Mouse (Mus musculus): Measurements from ENCODE around the gene Cttnbp2nl. TPM values are rescaled to one million over a fixed set of nuclear protein-coding genes. Genes with fewer than 3 reads are reported as not detected.

Gene Cttnbp2nl
- polyA plus RNA-seq, 1 experiment from 2014 or later, result 6.7 TPM

DNA sequence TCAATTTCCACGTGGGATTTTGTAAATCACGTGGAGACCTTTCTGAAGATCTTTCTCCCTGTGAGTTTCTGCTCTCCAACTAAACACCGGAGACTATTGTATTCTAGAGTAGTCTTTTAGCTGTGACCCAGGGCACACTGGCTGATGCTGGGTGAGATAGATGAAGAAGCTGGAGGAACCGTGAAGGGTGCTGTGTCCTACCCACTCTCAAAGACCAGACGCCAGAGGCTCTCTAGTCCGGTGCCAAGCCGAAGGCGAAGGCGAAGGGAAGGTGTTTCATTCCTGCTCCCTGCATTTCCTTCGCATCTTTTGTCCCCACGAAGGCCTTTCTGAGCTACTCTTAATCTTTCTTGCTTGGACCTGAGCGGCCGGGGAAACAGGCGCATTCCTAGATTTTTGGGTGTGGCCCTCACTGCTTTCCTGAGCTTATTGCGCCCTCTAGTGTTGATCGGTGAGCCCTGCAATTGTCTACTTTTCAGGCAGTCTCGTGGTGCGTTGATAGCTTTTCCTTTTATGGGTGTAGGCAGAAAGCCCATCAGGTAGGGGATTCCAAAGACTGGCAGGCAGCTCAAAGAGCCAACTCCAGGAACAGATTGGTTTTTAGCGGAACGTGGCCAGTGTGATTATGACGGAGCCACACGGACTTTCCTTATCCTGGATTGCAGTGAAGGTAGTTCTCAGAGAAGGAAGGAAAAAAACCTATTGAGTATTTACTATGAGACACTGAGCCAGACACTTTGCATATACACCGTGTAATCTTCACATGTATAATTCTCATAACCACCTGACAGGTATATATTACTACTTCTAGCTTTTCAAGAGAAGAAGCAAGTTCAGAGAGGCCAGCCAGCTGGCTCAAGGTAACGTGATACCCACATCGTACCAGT is 5.9 kb upstream of the Cttnbp2nl start:
- DNase-seq (ENCODE audit: low spot score), result peak; percentile 75

DNA sequence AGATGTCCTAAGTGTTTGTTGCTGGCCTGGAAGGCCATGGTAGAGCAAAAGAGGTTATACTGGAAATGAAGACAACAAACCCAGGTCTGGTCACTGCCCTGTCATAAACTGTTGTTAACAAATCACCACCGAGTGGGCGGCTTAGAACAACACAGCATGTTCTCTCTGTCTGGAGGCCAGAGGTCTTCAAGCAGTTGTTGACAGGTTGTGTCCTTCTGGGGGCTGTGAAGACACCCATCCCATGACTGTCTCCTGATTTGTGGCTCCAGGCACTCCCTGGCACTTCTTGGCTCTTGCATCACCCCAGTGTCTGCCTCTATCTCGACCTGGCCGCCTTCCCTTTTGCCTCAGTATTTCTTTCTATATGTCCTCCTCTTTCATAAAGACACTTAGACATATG is 2.7 kb upstream of the Cttnbp2nl start:
- DNase-seq (ENCODE audit: low spot score), result no peak

DNA sequence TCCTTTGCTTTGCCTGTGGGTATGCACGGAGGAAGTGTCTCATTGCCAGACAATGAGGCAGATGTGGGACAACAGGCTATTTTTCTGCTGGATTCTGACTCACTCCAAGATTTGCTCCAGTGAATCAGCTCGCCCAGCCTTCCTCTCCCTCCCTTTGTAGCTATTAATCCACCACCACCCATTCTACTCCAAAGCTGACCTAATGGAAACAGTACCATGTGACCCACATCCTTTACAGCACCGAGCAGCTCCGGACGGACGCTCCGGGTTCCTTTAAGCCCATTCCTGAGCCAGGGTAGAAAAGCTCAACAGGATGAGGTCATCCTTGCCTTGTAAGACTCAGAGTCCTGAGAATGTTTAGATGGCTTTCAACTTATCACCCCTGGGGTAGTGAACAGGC is 2.0 kb upstream of the Cttnbp2nl start:
- no peak for DNase-seq (ENCODE audit: low spot score)

DNA sequence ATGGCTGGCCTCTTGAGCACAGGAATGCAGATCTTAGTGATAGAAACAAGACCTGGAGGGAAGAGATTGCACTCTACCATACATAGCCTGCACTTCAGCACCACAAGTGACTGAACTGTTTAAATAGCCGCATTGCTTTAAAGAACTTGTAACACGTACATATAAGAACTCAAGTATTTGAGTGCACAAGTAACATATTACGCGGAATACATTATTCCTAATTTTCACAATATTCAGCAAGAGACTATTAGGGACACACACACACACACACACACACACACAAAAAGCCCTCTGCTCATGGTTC is 704 bp upstream of the Cttnbp2nl start:
- DNase-seq (ENCODE audit: low spot score), result no peak

DNA sequence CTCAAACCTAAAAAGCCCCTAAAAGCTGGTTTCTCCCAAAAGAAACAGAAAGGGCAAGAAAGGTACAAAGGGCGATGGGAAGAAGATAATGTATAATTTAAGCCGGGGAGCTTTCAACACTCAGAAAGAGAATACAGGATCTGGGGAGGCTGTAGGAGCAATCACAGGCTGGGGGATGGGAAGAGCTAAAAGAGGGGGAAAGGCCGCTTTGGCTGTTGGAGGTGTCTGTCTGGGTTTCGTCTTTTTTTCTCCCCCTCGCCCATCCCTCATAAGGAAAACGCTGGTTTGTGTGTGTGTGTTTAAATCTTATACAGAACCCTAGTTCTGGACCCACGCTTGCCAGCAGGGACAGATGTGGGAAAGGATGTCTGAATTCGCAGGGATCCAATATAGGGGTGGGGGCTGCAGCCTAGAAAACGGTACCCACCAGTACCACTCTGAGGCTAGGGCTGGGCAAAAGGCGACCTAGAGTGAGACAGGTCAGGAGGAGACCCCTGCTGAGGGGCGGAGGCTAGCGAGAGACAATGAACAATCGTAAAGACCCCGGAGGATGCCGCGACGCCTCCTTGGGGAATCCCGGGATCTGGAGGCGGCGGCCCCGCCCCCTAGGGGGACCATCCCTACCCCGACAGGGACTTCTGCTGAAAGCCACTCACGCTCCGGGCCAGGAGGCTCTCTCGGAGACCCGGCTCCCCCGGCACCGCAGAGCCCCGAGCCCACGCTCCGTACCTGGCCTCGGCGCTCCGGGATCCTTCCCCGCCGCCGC is 592 bp downstream of the Cttnbp2nl start:
- no peak for DNase-seq (ENCODE audit: low spot score)

DNA sequence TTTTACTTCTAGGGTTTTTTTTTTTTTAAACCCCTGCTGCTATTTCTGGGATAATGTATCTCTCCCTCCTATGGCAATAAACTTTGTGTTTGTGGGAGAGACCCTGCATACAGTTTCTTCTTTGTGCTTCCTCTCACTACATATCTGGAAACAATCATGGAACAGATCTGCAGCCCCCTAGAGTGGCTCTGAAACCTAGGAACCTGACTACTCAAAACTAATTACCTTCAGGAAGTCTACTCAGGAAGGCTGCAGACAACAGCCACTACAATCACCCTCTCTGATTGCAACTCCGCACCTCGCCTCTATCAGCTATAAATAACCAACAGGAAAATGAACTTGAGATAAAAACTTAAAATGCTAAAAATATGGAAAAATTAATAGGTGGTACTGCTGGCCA is 1.8 kb downstream of the Cttnbp2nl start:
- no peak for DNase-seq (ENCODE audit: low spot score)

DNA sequence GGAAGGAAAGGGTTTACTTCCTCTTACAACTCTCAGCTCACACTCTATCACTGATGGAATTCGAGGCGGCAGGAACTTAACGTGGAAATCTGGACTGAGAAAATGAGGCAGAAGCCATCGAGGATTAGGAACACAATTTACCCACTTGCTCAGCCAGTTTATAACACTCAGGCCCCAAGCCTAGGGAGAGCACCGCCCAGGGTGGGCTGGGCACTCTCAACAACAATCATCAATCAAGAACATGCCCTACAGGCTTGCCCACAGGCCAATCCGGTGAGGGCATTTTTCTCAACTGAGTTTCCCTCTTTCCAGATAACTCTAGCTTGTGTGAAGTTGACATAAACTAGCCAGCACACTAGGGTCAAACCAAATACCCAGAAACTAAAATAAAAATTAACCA is 3.1 kb downstream of the Cttnbp2nl start:
- DNase-seq (ENCODE audit: low spot score), result no peak

DNA sequence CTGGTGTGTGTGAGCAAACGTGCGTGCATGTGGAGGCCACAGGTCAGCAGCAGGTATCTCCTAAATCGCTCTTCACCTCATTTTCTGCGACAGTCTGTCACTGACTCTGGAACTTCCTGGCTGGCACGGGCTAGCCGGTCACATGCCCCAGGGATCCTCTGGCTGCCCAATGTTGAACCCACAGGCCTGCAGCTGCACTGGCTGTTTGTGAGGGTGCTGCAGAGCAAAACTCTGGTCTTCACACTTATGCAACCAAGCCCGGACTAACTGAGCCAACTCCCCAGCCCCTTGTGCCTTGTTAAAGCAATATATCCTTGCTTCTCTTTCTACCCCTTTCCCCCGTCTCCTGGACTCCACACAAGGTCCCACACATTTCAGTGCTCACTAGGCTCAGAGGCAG is 5.3 kb downstream of the Cttnbp2nl start:
- DNase-seq (ENCODE audit: low spot score), result no peak

DNA sequence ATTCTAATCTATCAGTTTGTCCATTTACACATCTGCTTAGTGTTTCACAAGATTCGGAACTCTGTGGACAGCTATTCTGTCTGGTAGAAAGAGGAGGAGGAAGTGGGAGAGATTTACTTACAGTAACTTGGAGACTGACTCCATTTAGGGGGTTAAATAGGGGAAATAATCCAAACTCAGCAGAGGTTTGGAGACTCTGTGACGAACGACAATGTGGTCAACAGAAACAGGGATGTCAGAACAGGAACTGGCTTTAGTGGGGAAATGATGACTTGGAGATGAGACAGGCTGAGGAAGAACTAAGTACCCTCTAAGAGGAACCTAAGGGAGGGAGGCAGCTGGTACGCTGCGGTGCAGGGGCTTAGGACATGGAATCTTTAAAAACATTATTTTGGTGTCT is 6.1 kb downstream of the Cttnbp2nl start:
- DNase-seq (ENCODE audit: low spot score), result no peak

DNA sequence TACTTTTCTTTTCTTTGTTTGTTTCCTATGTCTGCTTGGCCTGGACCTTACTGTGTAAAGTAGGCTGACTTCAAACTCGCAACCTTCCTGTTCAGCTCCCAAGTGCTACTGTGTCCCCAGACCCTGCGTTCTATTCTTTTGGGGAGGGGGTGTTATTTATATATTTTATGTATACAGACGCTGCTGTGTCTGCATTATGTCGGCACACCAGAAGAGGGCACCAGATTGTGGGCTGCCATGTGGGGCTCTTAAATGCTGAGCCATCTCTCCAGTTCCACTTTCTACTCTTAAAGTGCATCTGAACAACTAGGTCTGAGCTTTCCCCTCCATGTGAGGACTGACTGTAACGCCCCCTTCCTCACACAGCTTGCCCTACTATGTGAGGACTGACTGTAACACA is 9.2 kb downstream of the Cttnbp2nl start:
- no peak for DNase-seq (ENCODE audit: low spot score)

DNA sequence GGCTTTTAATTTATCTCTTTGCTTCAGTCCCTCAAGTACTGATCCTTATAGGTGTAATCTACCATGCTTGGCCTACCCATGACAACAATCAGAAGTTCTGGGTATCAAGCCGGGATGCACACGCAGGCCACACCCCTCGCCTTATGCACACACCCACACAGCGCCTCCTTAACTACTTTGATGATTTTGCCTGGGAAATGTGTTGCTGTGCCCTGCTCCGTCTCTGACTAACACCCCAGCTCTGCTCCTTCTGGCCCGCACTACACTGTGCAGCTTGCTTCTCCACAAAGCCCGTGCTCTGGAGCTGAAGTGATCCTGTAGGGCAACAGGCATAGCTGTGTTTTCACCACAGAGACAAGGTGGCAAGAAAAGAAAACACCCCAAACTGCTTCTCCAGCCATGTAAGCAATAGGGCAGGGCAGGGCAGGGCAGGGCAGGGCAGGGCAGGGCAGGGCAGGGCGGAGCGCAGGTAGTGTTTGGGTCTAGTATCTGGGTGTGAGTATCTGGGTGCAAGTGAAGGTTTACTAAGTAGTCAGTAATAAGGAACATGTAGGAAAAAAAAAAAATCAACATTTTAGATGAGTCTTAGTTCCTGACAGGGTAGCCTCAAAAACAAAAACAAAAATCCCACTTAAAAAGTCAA is 11.8 kb downstream of the Cttnbp2nl start:
- DNase-seq (ENCODE audit: low spot score), result no peak

DNA sequence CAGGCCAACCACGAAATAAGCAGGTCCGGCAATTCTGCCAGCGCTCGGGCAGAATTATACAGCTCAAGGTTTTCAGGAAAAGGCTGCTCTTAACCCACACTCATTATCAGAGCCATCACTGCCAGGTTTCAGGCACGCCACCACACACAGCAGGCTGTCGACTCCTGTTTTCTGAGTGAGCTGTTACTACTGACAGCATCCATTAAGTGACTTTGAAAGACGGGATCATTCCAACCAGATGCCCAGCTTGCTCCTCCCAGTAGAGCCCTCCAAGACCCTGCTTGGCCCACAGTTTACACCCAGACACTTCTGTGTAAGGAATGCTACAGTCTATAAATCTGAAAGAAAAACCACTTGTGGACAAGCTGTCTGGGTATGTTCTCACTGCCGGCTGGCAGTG is 12.9 kb downstream of the Cttnbp2nl start:
- no peak for DNase-seq (ENCODE audit: low spot score)

DNA sequence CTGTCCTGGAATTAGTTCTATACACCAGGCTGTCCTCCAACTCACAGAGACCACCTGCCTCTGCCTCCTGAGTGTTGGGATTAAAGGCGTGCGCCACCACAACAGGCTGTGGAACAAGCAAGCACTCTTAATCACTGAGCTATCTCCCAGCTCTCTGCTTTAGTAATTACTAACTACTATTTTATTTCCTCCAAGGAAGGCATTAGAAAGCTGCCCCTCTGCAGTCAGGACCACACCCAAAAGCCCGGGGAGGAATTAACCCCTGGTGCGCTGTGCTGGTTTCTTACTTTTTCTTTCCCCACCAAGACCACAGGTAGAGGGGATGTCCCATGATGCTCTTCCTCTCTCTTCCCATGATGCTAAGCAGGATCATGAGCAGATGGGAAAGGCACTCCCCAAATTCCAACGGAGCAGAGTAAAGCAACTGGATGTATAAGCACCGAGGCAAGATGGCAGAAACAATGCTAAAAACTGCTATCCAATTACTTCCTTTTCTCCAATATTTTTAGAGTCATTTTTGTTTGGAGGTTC is 15.6 kb downstream of the Cttnbp2nl start:
- no peak for DNase-seq (ENCODE audit: low spot score)

DNA sequence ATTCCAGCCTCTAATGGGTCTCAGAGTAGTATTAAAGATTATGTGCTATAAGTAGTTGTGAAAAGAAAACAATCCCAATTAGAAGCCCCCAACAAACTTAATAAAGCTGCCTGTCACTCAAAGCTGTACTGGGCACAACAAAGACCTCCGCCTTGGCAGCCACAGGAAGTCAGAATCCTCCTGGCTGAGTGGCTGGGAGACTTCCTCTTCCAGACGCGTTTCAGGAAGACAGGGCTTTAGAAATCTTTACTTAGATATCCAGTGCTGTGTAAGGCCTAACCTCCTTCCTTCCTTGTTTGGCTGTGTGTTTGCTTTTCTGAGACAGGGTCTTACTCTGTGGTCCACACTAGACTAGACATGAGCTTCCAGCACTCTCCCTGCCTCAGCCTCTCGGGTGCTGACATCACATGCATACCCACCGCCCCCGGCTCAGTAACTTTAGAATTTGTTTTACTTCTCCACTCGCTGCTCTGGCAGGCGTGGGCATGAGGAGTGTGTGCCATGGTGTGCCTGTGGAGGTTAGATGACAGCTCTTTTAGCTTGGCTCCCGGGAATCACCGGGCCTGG is 16.6 kb downstream of the Cttnbp2nl start:
- DNase-seq (ENCODE audit: low spot score), result no peak

DNA sequence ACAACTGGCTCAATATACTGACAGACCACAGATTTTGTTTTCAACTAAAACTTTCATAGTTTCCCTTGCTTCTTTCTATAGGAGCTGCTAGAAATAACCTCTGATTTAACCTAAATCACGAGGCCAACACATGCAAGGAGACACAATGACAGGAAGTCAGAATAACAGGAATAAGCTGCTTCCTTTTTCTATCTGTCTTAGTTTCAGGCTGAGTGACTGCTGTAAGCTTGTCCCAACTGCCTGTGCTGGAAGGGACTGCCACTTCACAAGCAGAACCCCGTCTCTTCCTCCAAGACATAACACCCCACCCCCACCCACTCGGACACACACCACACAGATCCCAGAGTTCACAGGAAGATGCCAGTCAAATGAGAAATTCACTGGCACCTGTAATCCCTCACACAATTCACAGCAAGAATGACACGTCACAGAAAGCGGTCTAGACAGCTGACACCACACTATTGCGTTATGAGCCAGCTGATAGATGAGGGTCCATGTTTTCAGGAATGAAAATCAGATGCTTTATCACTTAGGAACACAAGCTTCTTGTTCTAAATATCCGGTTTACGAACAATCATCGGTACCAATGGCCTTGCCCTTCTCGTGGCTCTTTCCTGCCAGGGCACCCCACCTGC is 29.5 kb downstream of the Cttnbp2nl start:
- DNase-seq (ENCODE audit: low spot score), result no peak

DNA sequence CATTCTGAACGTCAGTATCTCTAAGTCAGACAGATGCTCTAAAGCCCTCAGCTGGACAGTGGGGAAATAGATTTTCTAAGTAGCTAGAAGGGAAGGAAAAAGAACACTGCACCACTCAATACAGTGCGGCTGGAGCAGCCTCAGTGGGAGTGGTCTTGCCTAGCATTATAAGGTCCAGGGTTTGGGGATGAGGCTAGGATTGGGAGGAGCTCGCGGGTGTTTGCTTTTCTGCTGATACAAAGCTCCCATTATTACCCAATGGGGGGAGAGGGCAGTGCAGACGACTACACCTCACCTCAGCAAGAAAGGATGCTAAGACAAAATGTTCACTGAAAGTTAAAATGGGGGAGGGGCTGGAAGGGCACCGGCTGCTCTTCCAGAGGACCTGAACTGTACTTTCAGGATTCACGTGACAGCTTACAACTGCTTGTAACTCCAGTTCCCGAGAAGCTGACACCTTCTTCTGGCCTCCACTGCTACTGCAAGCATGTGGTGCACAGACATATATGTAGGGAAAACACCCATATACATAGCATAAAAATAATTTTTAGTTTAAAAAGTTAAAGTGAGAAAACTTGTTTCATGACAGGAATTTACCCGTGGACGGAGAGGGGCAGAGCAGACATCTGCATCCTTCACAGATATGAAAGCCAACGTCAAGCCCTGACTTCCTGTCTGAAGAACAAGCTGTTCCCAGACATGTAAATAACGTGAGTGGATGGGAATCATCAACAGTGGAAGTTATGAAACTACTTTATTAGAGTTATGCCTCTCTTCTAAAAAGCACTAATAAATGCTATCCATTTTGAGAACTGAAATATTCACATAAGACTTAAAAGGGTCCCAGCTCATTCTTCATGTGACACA is 32.9 kb downstream of the Cttnbp2nl start:
- DNase-seq (ENCODE audit: low spot score), result no peak

DNA sequence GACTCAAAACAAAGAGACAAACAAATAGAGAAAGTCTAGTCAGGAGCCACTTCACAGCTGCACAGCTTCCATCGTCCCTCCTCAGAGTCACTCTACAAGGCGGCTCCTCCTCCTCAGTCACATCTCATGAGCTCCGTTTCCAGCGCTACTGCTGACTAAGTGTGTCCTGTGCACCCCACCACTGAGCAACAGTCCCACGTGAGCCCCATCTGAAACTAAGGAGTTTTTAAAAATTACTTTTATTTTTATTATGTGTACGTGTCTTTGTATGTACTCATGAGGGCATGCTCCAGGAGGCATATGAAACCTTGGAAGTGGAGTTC is 34.2 kb downstream of the Cttnbp2nl start:
- DNase-seq (ENCODE audit: low spot score), result no peak

DNA sequence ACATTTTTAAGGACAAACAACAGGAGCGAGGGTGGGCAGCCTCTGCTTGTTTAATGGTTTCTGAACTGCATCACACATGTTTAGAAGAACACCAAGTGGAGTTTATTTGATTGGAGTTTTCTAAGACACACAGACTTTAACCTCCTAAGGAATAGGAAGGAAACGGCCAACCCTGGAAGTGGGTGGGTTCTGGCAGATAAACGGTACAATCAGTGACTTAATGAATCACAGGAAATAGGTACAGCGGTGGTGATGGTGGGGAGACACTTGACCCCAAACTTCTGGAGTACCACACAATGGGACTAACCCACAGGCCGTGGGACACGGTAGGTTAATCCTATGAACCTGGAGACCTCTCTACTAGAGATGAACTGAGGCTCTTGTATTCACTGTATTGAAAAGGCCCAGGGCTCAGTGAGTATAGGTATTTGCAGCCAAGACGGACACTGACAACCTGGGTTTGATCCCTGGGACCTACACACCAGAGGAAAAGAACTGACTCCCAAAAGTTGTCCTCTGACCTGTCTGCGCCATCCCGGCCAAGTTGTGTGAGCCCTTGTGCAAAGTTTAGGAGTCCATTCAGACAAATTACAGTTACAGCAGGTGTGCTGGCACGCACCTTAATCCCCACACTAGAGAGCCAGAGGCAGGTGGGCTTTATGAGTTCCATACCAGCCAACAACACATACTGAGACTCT is 34.7 kb downstream of the Cttnbp2nl start:
- DNase-seq (ENCODE audit: low spot score), result no peak

DNA sequence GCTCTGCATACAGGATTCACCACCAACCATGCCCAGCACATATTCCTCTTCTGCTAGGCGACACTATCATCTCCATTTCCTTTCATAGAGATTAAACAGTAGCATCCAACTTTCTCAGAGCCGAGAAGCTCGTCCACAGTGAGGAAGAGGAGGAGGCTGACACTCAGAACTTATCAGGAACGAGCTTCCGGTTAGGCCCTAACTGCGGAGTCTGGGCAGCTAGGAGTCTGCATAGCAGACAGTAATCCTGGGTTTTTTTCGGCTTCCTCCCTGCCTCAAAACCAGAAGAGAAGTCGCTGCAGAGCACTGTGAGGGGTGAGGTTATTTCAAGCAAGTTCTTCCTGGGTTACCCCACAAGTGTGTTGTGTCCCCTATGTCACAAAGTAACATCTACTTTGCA is 35.6 kb downstream of the Cttnbp2nl start:
- DNase-seq (ENCODE audit: low spot score), result no peak

DNA sequence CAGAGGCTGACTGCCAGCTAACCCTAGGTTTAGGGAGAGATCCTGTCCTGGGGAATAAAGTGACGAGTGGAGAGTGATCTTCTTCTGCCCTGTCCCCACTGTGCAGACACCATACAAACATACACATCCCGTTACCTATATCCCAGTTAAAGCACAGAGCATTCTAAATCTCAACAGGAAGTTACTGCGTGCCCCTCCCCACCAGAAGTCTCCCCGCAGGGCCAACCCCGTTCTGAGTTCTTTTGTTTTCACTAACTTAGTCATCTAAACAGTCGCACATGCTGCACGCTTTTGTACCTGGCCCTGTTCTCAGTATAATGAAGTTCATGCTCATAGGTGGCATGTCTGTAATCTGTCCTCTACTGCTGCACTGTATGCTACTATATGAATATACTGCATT is 36.7 kb downstream of the Cttnbp2nl start:
- no peak for DNase-seq (ENCODE audit: low spot score)

All from thymus, postnatal 0 days (tissue).